Mouse (Mus musculus): ENCODE measurements around the gene Lgals1.

GRCm38 (mm10) chr15:78900585-78901421 is 25.7 kb upstream of the Lgals1 start:
- no peak for TF ChIP-seq CTCF (IDR thresholded peaks at IDR 0.05; ENCODE audit: borderline replicate concordance, extremely low read depth, insufficient read depth, insufficient read length)
- no peak for TF ChIP-seq POLR2A (IDR thresholded peaks at IDR 0.05; ENCODE audit: borderline replicate concordance, extremely low read depth, insufficient read depth, insufficient read length, poor library complexity, severe bottlenecking)
